Mouse (Mus musculus) bone marrow, adult 2 months (tissue): ENCODE measurements around the gene Atxn1.

Experiments
- CTCF ChIP-seq: fragments of 200-500 bp; IDR thresholded peaks from 2 replicates; pipeline ENCODE4 v1.5.1; 2011; ENCODE audit warnings: low read length, control low read depth; ENCODE audit not compliant: control insufficient read depth, insufficient read depth
- POLR2A ChIP-seq: fragments of 200-500 bp; IDR thresholded peaks from 2 replicates; pipeline ENCODE4 v1.6.1; 2011; ENCODE audit warnings: low read depth, mild to moderate bottlenecking, control low read depth, low read length, borderline replicate concordance; ENCODE audit not compliant: control insufficient read depth

DNA sequence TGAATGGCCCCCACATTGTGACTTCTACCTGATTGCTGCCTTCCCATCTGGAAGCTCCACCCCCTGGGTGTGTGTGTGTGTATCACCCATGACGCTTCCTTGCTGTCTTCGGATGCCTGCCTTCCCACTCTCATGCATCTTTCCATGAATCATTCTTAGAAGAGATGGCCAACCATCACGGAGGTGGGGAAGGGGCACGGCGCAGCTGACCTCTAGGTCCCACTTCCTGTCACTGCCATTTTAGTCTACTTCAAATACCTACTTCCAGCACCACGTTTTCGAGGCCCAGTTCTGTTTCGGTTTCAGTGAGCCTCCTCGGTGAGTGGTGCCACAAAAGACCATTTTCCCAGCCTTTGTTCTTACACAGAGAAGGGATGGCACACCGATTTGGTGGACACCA, 99.2 kb downstream of the Atxn1 start:
- TF ChIP-seq CTCF (no peak), POLR2A (no peak)
